ENCODE assay signal across 8 mouse cellular contexts in genomic region chr15:31452336-31453097, GRCm38 (mm10). TPM values are rescaled to one million over a fixed set of nuclear protein-coding genes. Genes with fewer than 3 reads are reported as not detected.
A peak's percentile ranks its signal among the peaks of the same experiment; 100 is the strongest.
DNase-seq lines count a peak whose midpoint lies in the region; ATAC-seq lines count a peak whose summit lies in the region.

No protein-coding gene starts in this region.

- DNase-seq in kidney, postnatal 36 days = no peak
- peak; percentile 26 for DNase-seq in embryonic facial prominence, embryonic 11.5 days (ENCODE audit: low spot score)
- no peak for DNase-seq in intestine, embryonic 14.5 days (ENCODE audit: low spot score)
- DNase-seq in cerebellum, postnatal 25 days = no peak
- no peak for DNase-seq in spleen, adult 18-20 months

- 48% methylated on average over 18 of the region's 18 CpGs for WGBS in kidney, embryonic 14.5 days
- WGBS in embryonic facial prominence, embryonic 11.5 days = 53% methylated on average over 18 of the region's 18 CpGs
- WGBS in intestine, embryonic 14.5 days = 50% methylated on average over 18 of the region's 18 CpGs
- 51% methylated on average over 18 of the region's 18 CpGs for WGBS in midbrain, embryonic 16.5 days

- H3K4me3 ChIP-seq in kidney, embryonic 14.5 days (ENCODE audit: low read length) = peak overlapping the region; percentile 66
- peak overlapping the region; percentile 45; the same call in 1 of the 2 replicates for H3K4me3 ChIP-seq in embryonic facial prominence, embryonic 11.5 days (ENCODE audit: low read depth, low read length)
- peak overlapping the region; percentile 61 for H3K4me3 ChIP-seq in intestine, embryonic 14.5 days (ENCODE audit: low read depth, low read length)
- peak overlapping the region; percentile 71 for H3K4me3 ChIP-seq in midbrain, embryonic 16.5 days (ENCODE audit: low read depth, low read length)

- peak overlapping the region; percentile 63; the same call in 1 of the 2 replicates for H3K9ac ChIP-seq in kidney, embryonic 14.5 days (ENCODE audit: low read depth, low read length)
- peak overlapping the region; percentile 73; the same call in 1 of the 2 replicates for H3K9ac ChIP-seq in embryonic facial prominence, embryonic 11.5 days (replicated peaks; ENCODE audit: low read length)
- H3K9ac ChIP-seq in intestine, embryonic 14.5 days (ENCODE audit: low read length) = peak overlapping the region; percentile 59
- peak overlapping the region; percentile 84; the same call in 1 of the 2 replicates for H3K9ac ChIP-seq in midbrain, embryonic 16.5 days (ENCODE audit: low read depth, low read length)

- no peaks in the 10 kb centered on the region for H3K27me3 ChIP-seq in kidney, embryonic 14.5 days (ENCODE audit: control insufficient read depth, insufficient read depth, low read length)
- no peaks in the 10 kb centered on the region for H3K27me3 ChIP-seq in embryonic facial prominence, embryonic 11.5 days (ENCODE audit: control insufficient read depth, insufficient read depth, low read length)
- no peaks in the 10 kb centered on the region for H3K27me3 ChIP-seq in intestine, embryonic 14.5 days (replicated peaks; ENCODE audit: control insufficient read depth, insufficient read depth, low read length)
- H3K27me3 ChIP-seq in midbrain, embryonic 16.5 days (ENCODE audit: control insufficient read depth, insufficient read depth, low read depth, low read length) = no peaks in the 10 kb centered on the region

- H3K4me2 ChIP-seq in kidney, embryonic 14.5 days (replicated peaks; ENCODE audit: low read depth, low read length) = peak overlapping the region; percentile 69
- H3K4me2 ChIP-seq in embryonic facial prominence, embryonic 11.5 days (ENCODE audit: low read depth, low read length) = peak overlapping the region; percentile 65
- peak overlapping the region; percentile 66 for H3K4me2 ChIP-seq in intestine, embryonic 14.5 days (ENCODE audit: low read length)
- H3K4me2 ChIP-seq in midbrain, embryonic 16.5 days (ENCODE audit: low read length) = peak overlapping the region; percentile 77

- peak overlapping the region; percentile 65; the same call in 1 of the 2 replicates for H3K27ac ChIP-seq in kidney, embryonic 14.5 days (ENCODE audit: low read depth, low read length)
- no peak overlapping the region for H3K27ac ChIP-seq in embryonic facial prominence, embryonic 11.5 days (replicated peaks; ENCODE audit: low read depth, low read length)
- H3K27ac ChIP-seq in intestine, embryonic 14.5 days (ENCODE audit: low read depth) = peak overlapping the region; percentile 73; the same call in 1 of the 2 replicates
- no peak overlapping the region; the same call in 1 of the 2 replicates for H3K27ac ChIP-seq in midbrain, embryonic 16.5 days (ENCODE audit: low read length)

- ATAC-seq in kidney, embryonic 14.5 days (ENCODE audit: low FRiP score, low TSS enrichment) = no peak
- ATAC-seq in embryonic facial prominence, embryonic 11.5 days (replicated peaks; ENCODE audit: insufficient number of reproducible peaks, low FRiP score, low TSS enrichment, low read depth) = no peak
- no peak for ATAC-seq in intestine, embryonic 14.5 days (replicated peaks; ENCODE audit: low FRiP score, low TSS enrichment, low read depth)
- ATAC-seq in midbrain, embryonic 16.5 days = no peak
- no peak for ATAC-seq in megakaryocyte progenitor cell, adult 5-6 weeks (replicated peaks; ENCODE audit: poor library complexity)

- peaks cover 8% of the 10 kb centered on the region; the same call in 1 of the 2 replicates for H3K36me3 ChIP-seq in kidney, embryonic 14.5 days (ENCODE audit: control insufficient read depth, insufficient read depth, low read length)
- H3K36me3 ChIP-seq in embryonic facial prominence, embryonic 11.5 days (replicated peaks; ENCODE audit: control insufficient read depth, insufficient read depth, low read depth, low read length) = no peaks in the 10 kb centered on the region; the same call in 1 of the 2 replicates
- peaks cover 6% of the 10 kb centered on the region; the same call in 1 of the 2 replicates for H3K36me3 ChIP-seq in intestine, embryonic 14.5 days (ENCODE audit: control insufficient read depth, insufficient read depth, low read length)
- H3K36me3 ChIP-seq in midbrain, embryonic 16.5 days (ENCODE audit: control insufficient read depth, insufficient read depth, low read length) = 0 out of 2 replicates have a peak, but pooled peaks cover 2% of the 10 kb centered on the region

- H3K9me3 ChIP-seq in kidney, embryonic 14.5 days (ENCODE audit: control insufficient read depth, low read length) = no peaks in the 10 kb centered on the region
- no peaks in the 10 kb centered on the region for H3K9me3 ChIP-seq in embryonic facial prominence, embryonic 11.5 days (replicated peaks; ENCODE audit: control insufficient read depth, low read length)
- no peaks in the 10 kb centered on the region for H3K9me3 ChIP-seq in intestine, embryonic 14.5 days (ENCODE audit: control insufficient read depth, low read length)
- no peaks in the 10 kb centered on the region for H3K9me3 ChIP-seq in midbrain, embryonic 16.5 days (replicated peaks; ENCODE audit: control insufficient read depth, low read length, poor library complexity, severe bottlenecking)

- H3K4me1 ChIP-seq in kidney, embryonic 14.5 days (ENCODE audit: control insufficient read depth, insufficient read depth, low read length) = 0 out of 2 replicates have a peak, but pooled peaks cover 5% of the 10 kb centered on the region
- H3K4me1 ChIP-seq in embryonic facial prominence, embryonic 11.5 days (ENCODE audit: control insufficient read depth, insufficient read depth, low read length) = no peaks in the 10 kb centered on the region
- peaks cover 7% of the 10 kb centered on the region; the same call in 1 of the 2 replicates for H3K4me1 ChIP-seq in intestine, embryonic 14.5 days (replicated peaks; ENCODE audit: control insufficient read depth, insufficient read depth, low read length)
- H3K4me1 ChIP-seq in midbrain, embryonic 16.5 days (ENCODE audit: control insufficient read depth, insufficient read depth, low read length) = peaks cover 9% of the 10 kb centered on the region

RNA-seq across cellular contexts. Expression of gene Ropn1l, which starts 1.0 kb away (rescaled TPM):
- 3.8 and 3.9 TPM in 2 replicates for polyA plus RNA-seq in kidney, embryonic 14.5 days (2014; fragmentation: Nextera tagmentation; extraction: Ambion mirVana)
- 2.7 and 3.2 TPM in 2 replicates for polyA plus RNA-seq in embryonic facial prominence, embryonic 11.5 days (2014; fragmentation: Nextera tagmentation; extraction: Ambion mirVana)
- 1.5 and 1.8 TPM in 2 replicates for polyA plus RNA-seq in intestine, embryonic 14.5 days (2014; fragmentation: Nextera tagmentation; extraction: Ambion mirVana)
- polyA plus RNA-seq in midbrain, embryonic 16.5 days (2015; fragmentation: Nextera tagmentation; extraction: Ambion mirVana) = 2.0 and 2.5 TPM in 2 replicates
- total RNA-seq in megakaryocyte progenitor cell, adult 5-6 weeks (2015) = 1.4 and 3.3 TPM in 2 replicates
- 1.2 and 2.5 TPM in 2 replicates for total RNA-seq in megakaryocyte progenitor cell, adult 5-6 weeks (2017)

Comparison
In these comparisons a context has a peak if more than half of its experiments do, and no peak if none do; other contexts are left out.
1. H3K27ac ChIP-seq: peak in kidney, embryonic 14.5 days (single experiment) and intestine, embryonic 14.5 days (single experiment); none in embryonic facial prominence, embryonic 11.5 days (single experiment) and midbrain, embryonic 16.5 days (single experiment).
2. Peak in every context shown above with its lines, with median percentiles within 50 percentile points of each other: H3K4me2 ChIP-seq, H3K4me3 ChIP-seq and H3K9ac ChIP-seq.